Mouse (Mus musculus) stomach, embryonic 15.5 days (tissue): ENCODE measurements around the gene Ppp2r2c. TPM values are rescaled to one million over a fixed set of nuclear protein-coding genes. Genes with fewer than 3 reads are reported as not detected.

Source experiments
- ATAC-seq: fragments of 200-750 bp; cut with Nextera tagmentation; 2 replicates; pipeline ENCODE4 v1.8.0; 2017; ENCODE audit warnings: low read depth, moderate number of reproducible peaks, moderate TSS enrichment; ENCODE audit not compliant: insufficient read depth, low FRiP score
- H3K27ac ChIP-seq: fragments of 300-500 bp; sonication (generic); 2 replicates; pipeline ENCODE4 v1.5.1; 2015; ENCODE audit warnings: mild to moderate bottlenecking, inconsistent platforms
- H3K27me3 ChIP-seq: fragments of 300-500 bp; sonication (generic); replicated peaks from 2 replicates; pipeline ENCODE4 v1.6.1; 2015; ENCODE audit warnings: inconsistent platforms
- H3K36me3 ChIP-seq: fragments of 300-500 bp; sonication (generic); 2 replicates; pipeline ENCODE4 v1.6.1; 2015; ENCODE audit warnings: inconsistent platforms
- H3K4me1 ChIP-seq: fragments of 300-500 bp; sonication (generic); 2 replicates; pipeline ENCODE4 v1.6.1; 2015; ENCODE audit warnings: inconsistent platforms
- H3K4me2 ChIP-seq: fragments of 300-500 bp; sonication (generic); 2 replicates; pipeline ENCODE4 v1.6.1; 2015; ENCODE audit warnings: mild to moderate bottlenecking, inconsistent platforms
- H3K4me3 ChIP-seq: fragments of 300-500 bp; sonication (generic); replicated peaks from 2 replicates; pipeline ENCODE4 v1.5.1; 2015; ENCODE audit warnings: inconsistent platforms
- H3K9ac ChIP-seq: fragments of 300-500 bp; sonication (generic); 2 replicates; pipeline ENCODE4 v1.6.1; 2015; ENCODE audit warnings: inconsistent platforms
- H3K9me3 ChIP-seq: fragments of 300-500 bp; sonication (generic); 2 replicates; pipeline ENCODE4 v1.6.1; 2016; ENCODE audit warnings: inconsistent platforms
- WGBS: fragments of 180-500 bp; shearing (Covaris S2); methylation state at CpG from one replicate; pipeline ENCODE4 v1.1.7; 2015; 5-methylcytosine and 5-hydroxymethylcytosine counted together
- polyA plus RNA-seq: library from polyadenylated mRNA; unstranded; fragments of >200 nt; fragmentation: Nextera tagmentation; extraction: Ambion mirVana; gene quantifications from 2 replicates; pipeline ENCODE4 v1.2.1, GENCODE M21; 2015

Gene Ppp2r2c
- polyA plus RNA-seq, 1 experiment from 2014 or later = 1.1 TPM

- no peak overlapping the region for H3K9ac ChIP-seq
- ATAC-seq = no peak
Observed at GRCm38 (mm10) chr5:36875956-36876355, 7.6 kb downstream of the Ppp2r2c start.

GRCm38 (mm10) chr5:36876777-36877396 is 8.6 kb downstream of the Ppp2r2c start:
- WGBS = 61% methylated on average over 7 of the region's 7 CpGs
- Histone ChIP-seq H3K27me3 (peaks cover 11% of the 10 kb centered on the region), H3K27ac (no peak overlapping the region), H3K4me2 (no peak overlapping the region), H3K36me3 (no peaks in the 10 kb centered on the region), H3K9me3 (no peaks in the 10 kb centered on the region), H3K4me1 (no peaks in the 10 kb centered on the region), H3K4me3 (no peak overlapping the region), H3K9ac (no peak overlapping the region)
- ATAC-seq = no peak

More at GRCm38 (mm10) chr5:36875956-36876355, 7.6 kb downstream of the Ppp2r2c start:
- 70% methylated on average over 4 of the region's 4 CpGs for WGBS
- H3K27me3 ChIP-seq = peaks cover 20% of the 10 kb centered on the region
- no peak overlapping the region for H3K4me3 ChIP-seq
- H3K4me2 ChIP-seq = no peak overlapping the region
- no peaks in the 10 kb centered on the region for H3K4me1 ChIP-seq
- H3K36me3 ChIP-seq = no peaks in the 10 kb centered on the region
- no peaks in the 10 kb centered on the region for H3K9me3 ChIP-seq
- no peak overlapping the region for H3K27ac ChIP-seq

GRCm38 (mm10) chr5:36877641-36878040 is 9.3 kb downstream of the Ppp2r2c start:
- no peaks in the 10 kb centered on the region for H3K36me3 ChIP-seq
- H3K4me2 ChIP-seq = no peak overlapping the region
- no peak overlapping the region for H3K27ac ChIP-seq
- H3K9ac ChIP-seq = no peak overlapping the region
- H3K9me3 ChIP-seq = no peaks in the 10 kb centered on the region
- WGBS = 79% methylated on average over 2 of the region's 2 CpGs
- peaks cover 6% of the 10 kb centered on the region; the same call in 1 of the 2 replicates for H3K27me3 ChIP-seq
- no peak for ATAC-seq
- no peak overlapping the region for H3K4me3 ChIP-seq
- H3K4me1 ChIP-seq = no peaks in the 10 kb centered on the region

GRCm38 (mm10) chr5:36878801-36879200 is 10.5 kb downstream of the Ppp2r2c start:
- no peak for ATAC-seq
- Histone ChIP-seq H3K27ac (no peak overlapping the region), H3K4me3 (no peak overlapping the region), H3K9me3 (no peaks in the 10 kb centered on the region), H3K9ac (no peak overlapping the region), H3K36me3 (no peaks in the 10 kb centered on the region), H3K4me2 (no peak overlapping the region), H3K4me1 (no peaks in the 10 kb centered on the region), H3K27me3 (no peaks in the 10 kb centered on the region)
- WGBS = 69% methylated on average over 4 of the region's 4 CpGs

- Histone ChIP-seq H3K9me3 (no peaks in the 10 kb centered on the region), H3K4me1 (no peaks in the 10 kb centered on the region), H3K36me3 (no peaks in the 10 kb centered on the region), H3K27me3 (no peaks in the 10 kb centered on the region), H3K9ac (no peak overlapping the region), H3K4me2 (no peak overlapping the region), H3K27ac (no peak overlapping the region), H3K4me3 (no peak overlapping the region)
- ATAC-seq = no peak
- WGBS = 84% methylated on average over 5 of the region's 5 CpGs
Observed at GRCm38 (mm10) chr5:36880622-36881021, 12.3 kb downstream of the Ppp2r2c start.

- Histone ChIP-seq H3K4me2 (no peak overlapping the region), H3K4me1 (no peaks in the 10 kb centered on the region), H3K9me3 (no peaks in the 10 kb centered on the region), H3K27me3 (no peaks in the 10 kb centered on the region), H3K27ac (no peak overlapping the region), H3K4me3 (no peak overlapping the region), H3K9ac (no peak overlapping the region), H3K36me3 (no peaks in the 10 kb centered on the region)
- whole genome bisulfite sequencing = 74% methylated on average over 12 of the region's 12 CpGs
- ATAC-seq = no peak
Observed at GRCm38 (mm10) chr5:36883516-36883915, 15.2 kb downstream of the Ppp2r2c start.

GRCm38 (mm10) chr5:36885067-36885466 is 16.8 kb downstream of the Ppp2r2c start:
- H3K27me3 ChIP-seq = no peaks in the 10 kb centered on the region
- H3K9ac ChIP-seq = no peak overlapping the region
- no peaks in the 10 kb centered on the region for H3K9me3 ChIP-seq
- H3K4me1 ChIP-seq = no peaks in the 10 kb centered on the region
- H3K4me3 ChIP-seq = no peak overlapping the region
- no peak overlapping the region for H3K4me2 ChIP-seq
- ATAC-seq = no peak
- H3K36me3 ChIP-seq = no peaks in the 10 kb centered on the region
- 75% methylated on average over 1 of the region's 1 CpGs for WGBS
- H3K27ac ChIP-seq = no peak overlapping the region

- Histone ChIP-seq H3K4me1 (no peaks in the 10 kb centered on the region), H3K36me3 (no peaks in the 10 kb centered on the region), H3K4me2 (no peak overlapping the region), H3K27me3 (no peaks in the 10 kb centered on the region), H3K27ac (no peak overlapping the region), H3K9me3 (no peaks in the 10 kb centered on the region), H3K4me3 (no peak overlapping the region), H3K9ac (no peak overlapping the region)
- 74% methylated on average over 5 of the region's 5 CpGs for WGBS
- ATAC-seq = no peak
Observed at GRCm38 (mm10) chr5:36885595-36885994, 17.3 kb downstream of the Ppp2r2c start.

GRCm38 (mm10) chr5:36886298-36886697 is 18.0 kb downstream of the Ppp2r2c start:
- Histone ChIP-seq H3K4me2 (no peak overlapping the region), H3K9me3 (no peaks in the 10 kb centered on the region), H3K9ac (no peak overlapping the region), H3K4me3 (no peak overlapping the region), H3K36me3 (no peaks in the 10 kb centered on the region), H3K27me3 (no peaks in the 10 kb centered on the region), H3K27ac (no peak overlapping the region), H3K4me1 (no peaks in the 10 kb centered on the region)
- 52% methylated on average over 2 of the region's 2 CpGs for WGBS
- no peak for ATAC-seq

GRCm38 (mm10) chr5:36886852-36887283 is 18.6 kb downstream of the Ppp2r2c start:
- Histone ChIP-seq H3K4me3 (no peak overlapping the region), H3K9ac (no peak overlapping the region), H3K27ac (no peak overlapping the region), H3K4me2 (no peak overlapping the region), H3K27me3 (no peaks in the 10 kb centered on the region), H3K4me1 (no peaks in the 10 kb centered on the region), H3K36me3 (no peaks in the 10 kb centered on the region), H3K9me3 (no peaks in the 10 kb centered on the region)
- ATAC-seq = no peak
- 68% methylated on average over 7 of the region's 7 CpGs for WGBS

- H3K36me3 ChIP-seq = no peaks in the 10 kb centered on the region
- ATAC-seq = no peak
Observed at GRCm38 (mm10) chr5:36887299-36887988, 19.1 kb downstream of the Ppp2r2c start.

GRCm38 (mm10) chr5:36888501-36888900 is 20.2 kb downstream of the Ppp2r2c start:
- Histone ChIP-seq H3K27ac (no peak overlapping the region), H3K4me1 (no peaks in the 10 kb centered on the region), H3K4me3 (no peak overlapping the region), H3K36me3 (no peaks in the 10 kb centered on the region), H3K27me3 (no peaks in the 10 kb centered on the region), H3K9me3 (no peaks in the 10 kb centered on the region), H3K9ac (no peak overlapping the region), H3K4me2 (no peak overlapping the region)
- ATAC-seq = no peak
- WGBS = 72% methylated on average over 8 of the region's 8 CpGs

More at GRCm38 (mm10) chr5:36887299-36887988, 19.1 kb downstream of the Ppp2r2c start:
- no peak overlapping the region for H3K4me2 ChIP-seq
- 41% methylated on average over 9 of the region's 9 CpGs for WGBS
- no peak overlapping the region for H3K27ac ChIP-seq
- H3K27me3 ChIP-seq = no peaks in the 10 kb centered on the region
- H3K9me3 ChIP-seq = no peaks in the 10 kb centered on the region
- no peaks in the 10 kb centered on the region for H3K4me1 ChIP-seq
- H3K4me3 ChIP-seq = no peak overlapping the region
- no peak overlapping the region for H3K9ac ChIP-seq
